26 mouse cellular contexts compared by ENCODE assay signal in genomic region chr4:84377513-84377912, GRCm38 (mm10).
"Had no signal": no experiment of that assay in that cellular context is flagged by ENCODE, and none has a peak within 500 bp of the region (broad histone marks: within the 10 kb centered on the region; RNA-seq: fewer than 3 reads in every experiment).

No protein-coding gene starts in this region.

- ATAC-seq: forebrain, postnatal 0 days; hindbrain, postnatal 0 days; liver, embryonic 12.5 days had no signal

- H3K27ac ChIP-seq: heart, adult 2 months; heart, embryonic 13.5 days; heart, embryonic 15.5 days; hindbrain, embryonic 13.5 days; hindbrain, embryonic 15.5 days; hindbrain, postnatal 0 days; kidney, embryonic 15.5 days; kidney, postnatal 0 days; limb, embryonic 13.5 days; limb, embryonic 15.5 days; liver, embryonic 12.5 days; liver, embryonic 14.5 days had no signal

- DNase-seq: forebrain, postnatal 0 days; gastrocnemius, postnatal 14 days; gastrocnemius, postnatal 36 days; heart, adult 11 months; heart, adult 2 months; heart, postnatal 14 days; heart, postnatal 36 days; kidney, adult 11 months; kidney, adult 2 months; kidney, adult 9 months; kidney, postnatal 14 days; kidney, postnatal 36 days; layer of hippocampus, postnatal 36 days; left cerebral cortex, postnatal 4 days had no signal

- H3K9ac ChIP-seq: forebrain, postnatal 0 days; heart, embryonic 13.5 days; heart, embryonic 15.5 days; hindbrain, embryonic 13.5 days; hindbrain, embryonic 15.5 days; kidney, embryonic 15.5 days; limb, embryonic 13.5 days; limb, embryonic 15.5 days; liver, embryonic 12.5 days; liver, embryonic 14.5 days had no signal

- H3K4me1 ChIP-seq: heart, embryonic 15.5 days; kidney, embryonic 15.5 days; liver, embryonic 12.5 days had no signal

- H3K9me3 ChIP-seq: heart, embryonic 13.5 days; heart, embryonic 15.5 days; hindbrain, embryonic 13.5 days; hindbrain, embryonic 15.5 days; kidney, embryonic 15.5 days; limb, embryonic 13.5 days; limb, embryonic 15.5 days; liver, embryonic 12.5 days had no signal

- H3K4me2 ChIP-seq: heart, embryonic 11.5 days; heart, embryonic 13.5 days; heart, embryonic 15.5 days; hindbrain, embryonic 13.5 days; hindbrain, embryonic 15.5 days; kidney, embryonic 15.5 days; limb, embryonic 13.5 days; limb, embryonic 15.5 days; liver, embryonic 12.5 days had no signal

- H3K27me3 ChIP-seq: heart, embryonic 13.5 days; heart, embryonic 15.5 days; hindbrain, embryonic 13.5 days; hindbrain, embryonic 15.5 days; kidney, embryonic 15.5 days; limb, embryonic 13.5 days; limb, embryonic 15.5 days; liver, embryonic 12.5 days had no signal

- H3K4me3 ChIP-seq: heart, adult 2 months; heart, embryonic 13.5 days; heart, embryonic 15.5 days; hindbrain, embryonic 13.5 days; hindbrain, embryonic 15.5 days; kidney, embryonic 15.5 days; limb, embryonic 13.5 days; limb, embryonic 15.5 days; liver, embryonic 12.5 days had no signal

- H3K36me3 ChIP-seq: heart, embryonic 13.5 days; heart, embryonic 15.5 days; hindbrain, embryonic 13.5 days; hindbrain, embryonic 15.5 days; kidney, embryonic 15.5 days; limb, embryonic 13.5 days; limb, embryonic 15.5 days; liver, embryonic 12.5 days had no signal
